Mouse (Mus musculus) kidney, adult 8-10 months (tissue): ENCODE measurements around the gene Fam155a.
A peak's percentile ranks its signal among the peaks of the same experiment; 100 is the strongest.
"Not testable (repeated sequence)": the region's sequence is repeated elsewhere in the genome, so short reads cannot be mapped to it uniquely, and the experiment has no call there.

ENCODE experiments used
- DNase-seq, 2 experiments: peaks; one replicate each; pipeline ENCODE4 v3.0.0; 2022

The Fam155a gene

GRCm38 (mm10) chr8:9394670-9395069 lies 376.3 kb downstream of the Fam155a start:
- DNase-seq = no peak

DNA sequence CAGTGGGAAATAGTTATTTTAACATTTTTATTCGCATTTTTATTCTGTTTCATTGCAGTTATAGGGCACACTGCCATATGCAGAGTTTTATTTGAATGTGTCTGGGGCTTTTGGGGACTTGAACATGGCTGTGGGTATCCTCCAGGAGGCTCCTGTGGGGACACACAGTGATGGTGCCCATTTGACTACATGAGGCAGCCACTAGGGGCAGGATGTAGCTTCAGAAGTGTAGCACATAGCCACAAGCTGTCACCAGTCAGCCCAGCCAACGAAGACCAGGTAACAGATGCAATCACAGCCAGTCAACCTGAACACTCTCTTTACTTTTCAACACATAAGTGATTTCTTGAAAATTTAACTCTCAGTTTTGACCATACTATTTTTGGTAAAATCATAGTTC lies 377.7 kb downstream of the Fam155a start:
- peak in 1 of 2 experiments; percentile 5 for DNase-seq

DNA sequence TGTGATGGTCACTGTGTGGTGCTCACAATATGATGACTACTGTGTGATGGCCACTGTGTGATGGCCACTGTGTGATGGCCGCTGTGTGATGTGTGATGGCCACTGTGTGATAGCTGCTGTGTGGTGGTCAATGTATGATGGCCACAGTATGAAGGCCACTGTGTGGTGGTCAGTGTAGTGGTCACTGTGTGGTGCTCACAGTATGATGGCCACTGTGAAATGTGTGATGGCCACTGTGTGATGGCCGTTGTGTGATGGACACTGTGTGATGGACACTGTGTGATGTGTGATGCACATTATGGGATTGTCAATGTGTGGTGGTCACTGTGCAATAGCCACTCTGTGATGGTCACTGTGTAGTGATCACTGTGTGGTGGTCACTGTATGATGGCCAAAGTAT lies 380.7 kb downstream of the Fam155a start:
- DNase-seq = not testable (repeated sequence)

DNA sequence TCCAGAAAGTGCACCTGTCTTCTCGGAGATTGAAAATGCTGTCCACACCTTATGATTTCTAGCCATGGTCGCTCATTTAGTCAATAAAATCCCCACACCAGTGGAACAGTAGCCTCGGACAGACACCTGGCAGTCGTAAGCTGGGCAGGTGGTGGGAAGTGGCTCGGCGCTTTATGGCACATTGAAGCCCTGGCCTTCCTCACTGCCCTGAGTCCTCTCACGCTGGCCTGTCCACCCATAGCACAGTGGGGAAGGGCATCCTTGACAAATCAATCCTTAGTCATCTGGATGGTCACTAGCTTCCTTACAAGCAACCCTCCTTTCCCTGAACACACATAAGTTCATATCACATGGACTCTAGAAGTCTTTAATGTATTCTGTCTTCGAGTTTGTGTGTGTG lies 401.8 kb downstream of the Fam155a start:
- no peak for DNase-seq

GRCm38 (mm10) chr8:9367721-9368120 lies 403.2 kb downstream of the Fam155a start:
- peak; percentile 24 to 59 for DNase-seq

DNA sequence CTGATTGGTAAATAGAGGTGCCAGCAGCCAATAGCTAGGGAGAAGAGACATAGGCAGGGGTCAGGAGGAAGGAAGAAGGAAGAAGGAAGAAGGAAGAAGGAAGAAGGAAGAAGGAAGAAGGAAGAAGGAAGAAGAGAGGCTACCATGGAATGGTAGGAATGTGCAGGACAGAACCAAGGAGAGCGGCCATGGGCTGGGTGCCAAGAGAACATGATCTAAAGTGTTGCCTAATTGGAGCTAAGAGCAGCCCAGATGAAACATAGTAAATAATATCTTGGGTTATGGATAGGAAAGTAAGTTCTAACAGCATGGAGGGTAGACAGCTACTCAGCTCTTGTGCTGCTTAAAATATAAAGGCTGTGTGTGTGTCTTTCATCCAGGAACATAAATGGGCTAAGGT lies 405.6 kb downstream of the Fam155a start:
- DNase-seq = no peak

GRCm38 (mm10) chr8:9348523-9349135 lies 422.3 kb downstream of the Fam155a start:
- DNase-seq = peak; percentile 39 to 61

- no peak for DNase-seq
Measured at GRCm38 (mm10) chr8:9347163-9347562, 423.8 kb downstream of the Fam155a start.

DNA sequence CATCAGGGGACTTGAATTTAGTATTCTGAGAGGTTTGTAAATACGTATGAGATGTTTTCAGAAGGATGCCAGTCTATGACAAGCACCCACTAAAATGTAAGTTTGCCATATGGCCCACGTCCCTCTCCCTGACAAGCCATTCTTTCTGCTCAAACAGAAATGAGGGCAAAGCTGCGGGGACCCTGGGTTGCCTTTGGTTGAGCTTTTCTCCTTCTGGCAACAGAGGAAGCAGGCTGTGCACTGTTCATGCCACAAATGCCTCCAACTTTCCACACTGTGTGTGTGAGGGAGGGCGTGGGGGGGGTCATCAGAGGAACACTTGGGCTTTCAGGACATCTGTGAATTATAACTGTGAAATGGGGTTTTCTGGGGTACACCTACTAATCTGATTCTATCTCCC lies 426.8 kb downstream of the Fam155a start:
- DNase-seq = no peak

GRCm38 (mm10) chr8:9342998-9343397 lies 428.0 kb downstream of the Fam155a start:
- DNase-seq = no peak

DNA sequence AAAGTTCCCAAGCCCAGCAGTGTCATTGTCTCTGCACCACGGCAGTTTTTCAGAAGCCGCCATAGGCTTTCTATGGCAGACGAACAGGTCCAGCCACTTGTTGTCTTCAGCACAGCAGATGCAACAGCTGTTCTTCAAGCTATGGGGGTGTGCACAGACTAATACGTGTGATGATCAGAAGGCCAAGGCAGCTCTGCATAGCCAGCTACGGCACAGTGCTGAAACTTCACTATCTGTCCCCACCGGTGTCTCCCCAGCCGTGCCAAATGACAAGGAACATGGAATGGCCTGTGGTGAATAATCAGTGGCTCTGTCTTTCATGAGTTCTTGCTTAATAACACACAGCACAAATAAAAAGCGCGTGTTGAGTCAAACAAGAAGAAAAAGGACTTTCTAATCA lies 428.4 kb downstream of the Fam155a start:
- DNase-seq = no peak

DNA sequence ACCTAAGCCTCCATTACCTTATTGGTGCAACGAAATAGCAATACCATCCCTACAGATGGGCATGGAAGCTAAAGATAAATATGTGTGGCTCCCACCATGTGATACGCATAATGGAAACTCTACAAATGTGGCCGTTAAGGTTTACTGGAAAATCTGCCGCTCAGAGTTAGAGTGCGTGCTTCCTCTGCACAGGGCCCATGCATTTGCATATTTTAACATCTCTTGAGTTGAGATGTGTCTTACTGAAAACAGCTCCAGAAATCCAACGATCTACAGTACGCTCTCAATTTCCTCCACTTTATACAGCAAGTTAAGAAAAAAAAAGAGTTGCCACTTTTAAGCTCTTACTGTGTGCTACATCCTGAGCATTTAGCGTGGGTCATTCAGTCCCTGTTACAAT lies 433.1 kb downstream of the Fam155a start:
- no peak for DNase-seq

- DNase-seq = no peak
Measured at GRCm38 (mm10) chr8:9335933-9336303, 435.0 kb downstream of the Fam155a start.

DNA sequence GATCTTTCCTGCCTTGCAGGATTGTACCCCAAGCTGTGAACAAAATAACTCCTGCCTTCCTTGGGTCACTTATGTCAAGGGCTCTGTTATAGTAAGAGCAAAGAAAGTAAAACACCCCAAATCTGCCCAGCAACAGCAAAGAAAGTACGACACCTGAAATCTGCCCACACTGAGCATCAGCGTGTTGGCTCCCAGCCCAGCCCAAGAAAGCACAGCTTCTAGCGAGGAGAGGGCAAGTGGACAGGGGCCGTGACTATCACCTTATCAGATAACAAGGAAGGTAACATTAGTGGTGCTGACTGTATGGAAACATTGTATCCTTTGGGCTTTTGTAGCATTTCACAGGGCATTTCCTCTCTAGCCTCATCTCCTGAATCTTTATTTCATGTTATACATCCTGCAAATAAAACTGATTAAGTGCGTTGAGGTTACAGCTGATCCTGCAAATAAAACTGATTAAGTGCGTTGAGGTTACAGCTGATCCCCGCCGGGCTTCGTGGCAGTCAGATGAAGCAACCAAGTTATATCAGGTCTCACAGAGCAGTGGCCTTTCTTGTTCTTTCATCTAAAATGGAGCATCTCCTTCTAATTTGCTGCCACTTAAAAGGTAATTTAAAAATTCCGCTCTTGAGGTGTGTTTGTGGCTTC lies 435.6 kb downstream of the Fam155a start:
- no peak for DNase-seq

DNA sequence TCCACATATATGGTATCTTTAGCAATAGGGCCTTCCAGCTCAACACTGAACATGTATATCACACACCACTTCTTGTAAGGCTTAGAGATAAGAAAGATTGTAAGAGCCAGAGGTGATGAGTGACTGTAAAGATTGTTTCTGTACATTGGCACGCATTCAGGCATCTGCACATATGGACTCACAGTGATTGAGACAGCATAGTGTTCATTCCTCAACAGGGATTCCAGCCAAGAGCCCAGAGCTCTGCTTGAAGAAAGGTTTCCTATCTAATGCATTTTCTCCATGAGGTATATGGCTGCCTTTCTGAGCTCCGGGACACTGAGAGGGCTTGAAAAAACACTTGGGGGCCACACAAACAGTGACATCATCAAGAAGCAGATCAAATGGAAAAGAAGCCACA lies 438.2 kb downstream of the Fam155a start:
- no peak for DNase-seq

- peak in 1 of 2 experiments; percentile 4 for DNase-seq
Measured at GRCm38 (mm10) chr8:9309456-9309855, 461.5 kb downstream of the Fam155a start.

- DNase-seq = no peak
Measured at GRCm38 (mm10) chr8:9303526-9304135, 467.3 kb downstream of the Fam155a start.

DNA sequence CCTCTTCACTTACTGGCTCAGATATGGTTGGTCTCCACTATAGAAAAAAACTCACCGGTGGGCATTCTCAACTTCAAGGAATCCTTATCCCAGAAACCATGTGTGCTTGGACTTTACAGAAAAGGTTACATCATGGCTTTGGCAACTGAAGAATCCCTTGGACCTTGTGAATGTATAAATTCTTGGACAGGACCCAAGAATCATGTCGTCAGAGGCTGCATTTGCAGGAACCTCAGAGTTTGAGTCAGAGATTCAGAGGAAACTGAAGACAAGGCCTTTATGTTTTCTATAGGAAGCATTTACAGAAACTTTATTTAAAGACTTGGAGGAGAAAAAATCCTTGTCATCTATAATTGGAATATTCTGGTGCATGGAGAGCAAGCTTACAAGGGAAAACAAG lies 475.9 kb downstream of the Fam155a start:
- no peak for DNase-seq

GRCm38 (mm10) chr8:9292532-9292931 lies 478.4 kb downstream of the Fam155a start:
- no peak for DNase-seq

DNA sequence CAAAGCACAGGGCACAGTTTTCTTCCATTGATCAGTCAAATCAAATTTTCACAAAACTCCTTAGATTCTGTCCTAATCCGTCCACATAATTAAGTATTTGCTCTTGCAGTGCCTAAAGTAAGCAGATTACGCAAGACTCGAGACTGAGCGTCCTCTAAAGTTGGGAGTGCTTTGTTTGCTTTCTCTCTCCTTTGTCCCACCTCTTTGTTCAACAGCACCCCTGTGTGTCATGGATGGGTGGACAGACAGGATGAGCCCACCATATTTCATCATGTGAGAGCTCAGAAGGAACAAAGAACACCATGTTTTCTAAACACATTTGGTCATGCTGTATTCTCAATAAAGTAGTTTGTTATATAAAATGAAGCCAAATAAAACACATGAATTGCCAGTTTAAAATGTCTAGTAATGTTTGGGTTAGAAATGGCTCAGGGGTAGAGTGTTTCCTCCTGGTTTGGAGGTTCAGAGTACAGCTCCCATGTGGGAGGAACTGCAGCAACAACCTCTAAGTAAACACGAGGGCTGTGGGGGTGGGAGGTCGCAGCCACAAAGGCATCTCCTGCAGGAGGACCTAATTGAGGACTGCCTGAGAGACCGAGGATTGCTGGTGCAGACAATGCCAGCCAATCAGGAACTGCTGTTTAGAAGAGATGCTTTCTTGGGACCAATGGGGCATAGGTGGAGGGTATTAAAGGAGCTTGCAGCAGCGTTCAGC lies 482.8 kb downstream of the Fam155a start:
- DNase-seq = no peak

DNA sequence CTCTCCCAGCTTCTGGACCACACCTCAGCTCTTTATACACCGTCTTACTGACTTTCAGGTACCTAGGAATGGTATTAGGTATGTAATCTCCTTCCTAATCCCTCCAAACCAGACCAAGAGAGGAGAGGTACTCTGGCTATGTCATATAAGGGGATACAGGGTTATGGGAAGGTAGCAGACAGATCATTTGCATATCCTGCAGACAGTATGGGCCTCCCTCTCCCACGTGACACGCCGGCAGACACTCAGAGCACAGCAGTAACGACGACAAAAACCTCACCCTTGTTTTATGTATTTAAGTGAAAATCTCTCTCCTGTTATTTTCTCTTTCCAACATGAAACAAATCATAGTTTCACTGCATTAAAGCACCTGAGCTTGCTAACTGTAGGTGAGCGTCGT lies 496.8 kb downstream of the Fam155a start:
- no peak for DNase-seq

DNA sequence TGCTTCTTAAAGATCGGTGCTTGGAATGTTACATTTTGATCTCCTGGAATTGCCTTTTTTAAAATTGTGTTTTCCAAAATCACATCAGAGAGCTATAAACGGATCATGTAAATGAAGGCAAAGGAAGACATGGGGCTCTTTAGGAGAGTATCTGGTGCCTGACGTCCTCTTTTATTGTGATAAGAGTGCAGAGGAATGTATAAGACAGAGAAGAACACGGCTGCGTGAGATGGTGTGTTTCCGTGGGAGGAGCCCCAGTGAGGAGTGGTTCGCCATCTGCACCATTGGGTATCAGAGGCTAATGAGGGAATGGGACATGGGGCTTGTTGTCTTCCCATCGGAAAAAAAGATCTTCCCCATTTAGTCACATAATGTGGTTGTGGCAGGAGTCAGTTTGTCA lies 506.6 kb downstream of the Fam155a start:
- no peak for DNase-seq

- DNase-seq = no peak
Measured at GRCm38 (mm10) chr8:9261527-9261926, 509.4 kb downstream of the Fam155a start.

DNA sequence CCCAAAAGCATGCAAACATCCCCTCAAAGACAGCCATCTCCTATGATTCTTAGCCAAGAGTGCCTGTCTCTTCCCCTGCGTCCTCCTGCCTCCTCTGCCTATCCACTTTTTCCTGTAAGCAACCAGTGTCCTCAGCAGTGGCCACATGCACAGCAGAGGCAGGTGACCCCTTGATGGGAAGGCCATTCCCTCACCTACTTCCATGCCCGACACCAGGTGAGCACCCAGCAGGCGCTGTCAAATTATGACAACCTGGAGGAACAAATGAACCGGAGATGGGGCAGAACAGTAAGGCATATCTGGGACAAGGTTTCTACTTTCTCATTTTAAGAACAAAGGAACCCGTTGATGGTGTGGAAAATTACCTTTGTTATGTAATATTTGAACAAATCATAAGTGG lies 515.6 kb downstream of the Fam155a start:
- no peak for DNase-seq
